Mouse (Mus musculus) ES-E14 (cell line): ENCODE measurements around the gene Gpr152.

ENCODE experiments used
- ZC3H11A ChIP-seq: IDR thresholded peaks from 2 replicates; pipeline ENCODE4 v1.6.1; 2012; ENCODE audit warnings: low read depth, mild to moderate bottlenecking, inconsistent platforms, low read length, borderline replicate concordance
- ZNF384 ChIP-seq: IDR thresholded peaks from 2 replicates; pipeline ENCODE4 v1.6.1; 2012; ENCODE audit warnings: low read depth, low read length, inconsistent platforms

DNA sequence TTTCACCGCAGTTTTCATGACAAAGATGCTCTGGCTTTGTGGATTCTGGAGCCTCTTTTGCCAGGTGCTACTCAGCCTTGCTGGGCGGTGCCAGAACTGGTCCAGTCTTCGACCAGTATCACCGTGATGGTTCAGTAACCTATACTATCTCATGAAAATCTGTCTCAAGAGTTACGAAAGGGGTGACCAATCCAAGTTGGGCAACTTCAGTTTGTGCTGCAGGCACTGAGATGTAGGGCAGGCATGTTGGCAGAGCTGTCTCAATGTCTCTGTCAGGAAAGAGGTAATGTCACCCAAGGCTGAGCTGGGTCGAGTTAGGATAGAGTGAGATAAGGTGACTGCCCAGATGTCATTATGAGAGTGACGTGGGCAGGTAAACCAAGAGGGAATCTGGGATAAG, 40.8 kb downstream of the Gpr152 start:
- TF ChIP-seq ZC3H11A (no peak), ZNF384 (no peak)
